Mouse (Mus musculus) cerebral cortex, adult 2 months (tissue): Measurements from ENCODE around the gene Adamtsl5.

ENCODE experiments used
- WGBS: fragments of 180-500 bp; shearing (Covaris S2); methylation state at CpG from one replicate; pipeline ENCODE4 v1.1.7; 2018; 5-methylcytosine and 5-hydroxymethylcytosine counted together

Adamtsl5 gene

DNA sequence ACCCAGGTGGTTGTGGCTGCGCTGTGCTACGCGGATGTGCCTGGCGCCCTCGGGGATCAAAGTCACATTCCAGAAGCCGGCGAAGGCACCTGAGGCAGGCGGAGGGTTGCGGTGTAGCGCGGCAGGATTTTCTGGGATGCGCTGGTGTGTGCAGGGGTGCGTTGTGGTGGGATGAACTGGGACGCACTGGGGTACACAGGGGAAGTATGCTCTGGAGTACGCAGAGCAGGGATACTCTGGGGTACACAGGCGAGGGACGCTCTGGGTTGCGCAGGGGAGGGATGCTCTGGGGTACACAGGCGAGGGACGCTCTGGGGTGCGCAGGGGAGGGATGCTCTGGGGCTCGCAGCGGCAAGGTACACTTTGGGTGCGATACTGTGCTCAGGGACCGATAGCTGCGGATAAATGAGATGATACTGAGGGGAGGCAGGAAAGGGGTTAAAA, 5.9 kb downstream of the Adamtsl5 start:
- 5% methylated on average over 26 of the region's 26 CpGs for WGBS

- WGBS = 8% methylated on average over 47 of the region's 47 CpGs
These were observed 6.5 kb downstream of the Adamtsl5 start for GRCm38 (mm10) chr10:80341491-80342304.

GRCm38 (mm10) chr10:80341026-80341425, 7.2 kb downstream of the Adamtsl5 start:
- 26% methylated on average over 21 of the region's 21 CpGs for WGBS

DNA sequence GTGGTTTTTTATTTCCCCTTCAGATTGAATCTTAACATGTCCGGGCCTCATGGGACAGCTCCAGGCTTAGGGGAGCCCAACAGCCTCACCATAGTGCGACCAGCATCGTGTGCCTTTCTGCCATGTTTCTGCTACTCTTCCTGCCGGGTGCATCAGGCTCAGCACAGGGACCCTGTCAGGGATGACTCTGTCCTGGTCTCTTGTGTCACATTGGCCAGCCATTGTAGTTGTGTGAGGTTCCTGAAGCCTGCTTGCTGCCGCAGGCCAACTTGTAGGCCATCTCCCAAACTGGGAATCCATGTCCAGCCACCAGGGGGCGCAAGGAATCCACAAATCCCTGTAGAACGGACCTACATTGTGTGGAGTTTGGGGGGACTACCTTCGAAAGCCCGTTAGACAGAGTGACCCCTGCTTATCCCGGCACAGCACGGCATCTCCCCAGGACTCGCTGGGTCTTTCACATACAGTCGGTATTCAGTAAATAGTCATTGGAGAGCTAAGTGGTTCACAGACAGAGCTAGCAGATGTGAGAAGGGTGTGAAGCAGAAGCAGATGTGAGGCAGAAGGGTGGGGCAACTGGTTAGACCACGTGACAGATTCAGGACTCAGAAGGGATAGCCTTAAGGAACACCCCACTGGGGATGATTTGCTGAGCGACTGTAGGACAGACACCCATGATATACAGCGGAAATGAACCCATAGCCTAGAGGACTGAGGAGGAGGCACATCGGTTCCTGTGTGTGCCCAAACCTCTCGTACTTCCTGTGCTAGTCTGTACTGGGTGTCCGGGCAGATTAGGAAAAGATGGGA, 8.1 kb downstream of the Adamtsl5 start:
- 21% methylated on average over 19 of the region's 19 CpGs for WGBS

GRCm38 (mm10) chr10:80336263-80336662, 11.9 kb downstream of the Adamtsl5 start:
- WGBS = 94% methylated on average over 12 of the region's 12 CpGs

DNA sequence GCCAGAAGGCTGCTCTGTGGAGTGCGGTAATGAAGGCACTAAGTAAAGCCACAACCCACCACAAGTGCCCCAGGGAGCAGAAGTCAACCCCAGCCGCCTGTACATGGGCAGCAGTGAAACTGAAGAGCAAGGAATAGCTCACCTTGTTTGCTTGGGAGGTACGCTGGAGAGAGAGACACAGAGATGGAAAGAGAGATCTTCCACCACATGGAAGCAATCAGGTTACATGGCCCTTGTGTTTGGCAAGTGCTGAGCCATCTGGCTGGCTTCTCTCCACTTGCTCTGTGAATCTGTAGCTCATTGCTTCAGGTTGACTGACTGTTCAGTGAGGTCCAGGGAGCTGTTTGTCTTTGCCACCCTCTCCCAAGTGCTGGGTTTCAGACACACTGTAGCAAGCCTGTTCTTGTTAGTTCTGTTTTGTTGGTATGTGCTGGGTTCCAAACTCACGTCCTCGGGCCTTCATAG, 15.7 kb downstream of the Adamtsl5 start:
- 86% methylated on average over 5 of the region's 5 CpGs for WGBS

- 83% methylated on average over 10 of the region's 10 CpGs for WGBS
These were observed 16.3 kb downstream of the Adamtsl5 start for GRCm38 (mm10) chr10:80331636-80332524.

DNA sequence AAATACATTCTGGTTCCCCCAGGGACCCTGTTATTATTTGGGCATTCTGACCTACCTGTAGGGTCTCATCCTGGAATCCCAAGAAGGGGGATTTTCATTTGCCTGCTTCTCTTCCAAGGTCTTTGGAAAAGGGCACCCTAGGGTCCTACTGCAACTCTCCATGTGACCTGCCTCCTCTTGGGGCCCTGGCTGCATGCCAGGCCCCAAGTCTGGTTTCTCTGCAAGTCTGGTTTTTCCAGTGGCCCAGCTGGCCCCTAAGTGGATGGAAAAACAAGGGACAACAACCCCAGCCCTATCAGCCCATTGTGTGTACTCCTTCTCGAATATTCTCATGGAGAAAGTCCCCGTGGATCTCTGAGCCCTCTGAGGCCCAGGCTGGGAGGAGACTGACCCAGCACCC, 17.3 kb downstream of the Adamtsl5 start:
- WGBS = 73% methylated on average over 2 of the region's 2 CpGs

DNA sequence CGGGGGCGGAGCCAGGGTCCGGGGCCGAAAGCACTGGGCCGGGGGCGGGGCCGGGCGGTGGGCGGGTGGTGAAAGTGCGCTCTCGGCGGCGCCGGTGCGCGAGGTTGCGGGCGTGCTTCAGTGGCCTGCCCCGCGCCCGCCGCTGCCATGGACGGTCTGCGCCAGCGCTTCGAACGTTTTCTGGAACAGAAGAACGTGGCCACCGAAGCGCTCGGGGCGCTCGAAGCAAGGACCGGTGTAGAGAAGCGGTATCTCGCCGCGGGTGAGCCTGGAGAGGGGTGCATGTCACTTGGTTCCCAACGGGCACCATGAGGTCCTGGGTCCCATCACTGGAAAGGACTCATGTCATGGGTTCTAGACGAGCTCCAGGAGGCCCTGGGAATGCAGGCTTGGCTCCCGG, 18.1 kb downstream of the Adamtsl5 start:
- WGBS = 2% methylated on average over 41 of the region's 41 CpGs

- WGBS = 7% methylated on average over 36 of the region's 36 CpGs
These were observed 18.7 kb downstream of the Adamtsl5 start, which contains the start of the genes Pcsk4 and Reep6 for GRCm38 (mm10) chr10:80329273-80330081. Gene Pcsk4, minus strand, starts transcription at chr10:80329498. Gene Reep6, plus strand, starts transcription at chr10:80329953.

GRCm38 (mm10) chr10:80325045-80325444, 23.2 kb downstream of the Adamtsl5 start:
- whole genome bisulfite sequencing = 86% methylated on average over 21 of the region's 21 CpGs

GRCm38 (mm10) chr10:80324120-80325037, 23.8 kb downstream of the Adamtsl5 start:
- 83% methylated on average over 17 of the region's 17 CpGs for WGBS

- WGBS = 2% methylated on average over 43 of the region's 46 CpGs
These were observed 24.7 kb downstream of the Adamtsl5 start for GRCm38 (mm10) chr10:80323261-80324119.

GRCm38 (mm10) chr10:80322811-80323211, 25.4 kb downstream of the Adamtsl5 start:
- WGBS = 3% methylated on average over 27 of the region's 28 CpGs

DNA sequence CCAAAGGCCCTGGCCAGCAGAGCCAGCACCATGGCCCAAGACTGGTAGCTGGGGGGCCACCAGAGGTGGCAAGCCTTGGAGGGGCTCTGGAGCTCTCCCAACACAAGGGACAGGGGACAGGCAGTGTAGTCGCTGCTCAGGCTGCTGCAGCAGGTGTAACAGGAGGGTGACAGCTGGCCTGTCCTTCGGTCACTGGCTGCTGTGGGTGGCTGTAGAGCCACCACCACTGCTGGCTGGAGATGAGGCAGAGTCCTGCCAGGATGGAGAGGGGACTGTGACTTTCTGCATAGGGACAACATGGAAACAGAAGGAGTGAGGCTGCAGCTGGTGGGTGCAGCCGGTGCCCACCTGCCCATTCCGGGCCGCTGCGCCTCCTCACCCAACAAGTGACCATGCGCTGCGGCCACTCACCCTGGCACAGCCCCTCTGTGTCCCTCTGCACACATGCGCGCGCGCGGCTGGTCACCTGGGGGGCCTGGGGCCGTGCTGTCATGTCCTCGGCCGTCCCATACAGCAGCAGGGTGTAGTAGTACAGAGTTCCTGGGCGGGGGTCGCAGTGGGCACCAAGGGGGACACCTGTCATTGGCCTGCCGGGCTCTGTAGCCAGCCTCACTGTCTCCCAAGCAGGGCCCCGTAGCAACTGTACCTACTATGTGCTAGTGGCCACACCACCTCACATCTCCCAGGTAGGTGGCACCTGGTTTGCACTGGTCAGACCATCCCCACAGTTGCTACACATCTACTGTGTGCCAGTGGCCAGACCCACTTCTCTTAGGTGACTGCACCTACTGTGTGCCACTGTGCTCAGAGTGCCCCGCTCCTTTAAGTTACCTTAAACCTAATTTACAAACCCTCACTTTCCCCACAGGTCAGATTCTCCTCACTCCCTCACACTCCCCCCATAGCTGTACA, 26.3 kb downstream of the Adamtsl5 start:
- 92% methylated on average over 21 of the region's 21 CpGs for WGBS

- WGBS = 74% methylated on average over 6 of the region's 6 CpGs
These were observed 27.1 kb downstream of the Adamtsl5 start for GRCm38 (mm10) chr10:80321014-80321669.

DNA sequence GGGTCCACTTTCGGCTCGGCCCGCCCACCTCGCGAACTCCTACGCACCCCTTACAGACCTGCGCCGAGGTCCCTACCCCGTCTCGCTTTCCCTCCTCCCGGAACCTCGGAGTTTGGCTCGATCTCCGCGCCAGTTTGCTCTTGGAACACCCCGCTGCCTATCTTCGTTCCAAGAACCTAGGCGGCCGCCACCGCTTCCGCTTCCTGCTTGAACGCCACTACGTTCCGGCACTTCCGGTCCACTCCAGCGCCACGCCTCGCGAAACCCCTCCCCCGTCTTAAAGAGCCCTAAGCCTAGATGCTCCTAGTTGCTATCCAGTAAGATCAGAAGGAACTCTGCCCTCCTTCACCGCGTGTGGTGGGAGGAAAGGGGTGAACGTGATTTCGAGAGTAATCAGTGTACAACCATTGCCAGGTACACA, 27.9 kb downstream of the Adamtsl5 start, which contains the start of gene 2310011J03Rik:
2310011J03Rik (minus strand) TSS at position 198 of the 421 bp plus-strand sequence.
- under 1% methylated on average over 34 of the region's 34 CpGs for WGBS
